Mouse (Mus musculus): Measurements from ENCODE around the gene Nme8. TPM values are rescaled to one million over a fixed set of nuclear protein-coding genes. Genes with fewer than 3 reads are reported as not detected.

Gene Nme8
- polyA plus RNA-seq, 1 experiment from 2014 or later = not detected

GRCm38 (mm10) chr13:19612963-19613362 is 84.6 kb downstream of the Nme8 start:
- no peak for ATAC-seq (ENCODE audit: insufficient number of reproducible peaks, insufficient read depth, low FRiP score, low TSS enrichment)
- Histone ChIP-seq H3K27ac (no peak overlapping the region), H3K9ac (no peak overlapping the region), H3K9me3 (no peaks in the 10 kb centered on the region), H3K4me3 (no peak overlapping the region), H3K27me3 (no peaks in the 10 kb centered on the region), H3K4me1 (no peaks in the 10 kb centered on the region), H3K36me3 (no peaks in the 10 kb centered on the region), H3K4me2 (replicated peaks) (no peak overlapping the region)
- 87% methylated on average over 3 of the region's 3 CpGs for WGBS

DNA sequence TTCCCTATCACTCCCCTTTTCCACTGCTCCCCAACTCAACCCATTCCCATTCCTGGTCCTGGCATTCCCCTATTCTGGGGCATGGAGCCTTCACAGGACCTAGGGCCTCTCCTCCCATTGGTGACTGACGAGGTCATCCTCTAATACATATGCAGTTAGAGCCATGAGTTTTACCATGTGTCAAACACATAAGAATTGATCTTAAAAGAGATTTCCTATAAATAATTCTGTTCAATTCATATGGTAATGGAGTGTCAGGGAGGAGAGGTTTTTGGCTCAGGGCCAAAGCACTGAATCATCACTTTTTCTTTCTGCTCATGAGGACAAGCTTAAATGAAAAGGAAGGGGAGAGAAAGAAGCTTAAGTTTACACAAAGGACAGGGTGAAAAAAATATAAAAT is 85.2 kb downstream of the Nme8 start:
- Histone ChIP-seq H3K36me3 (no peaks in the 10 kb centered on the region), H3K4me1 (no peaks in the 10 kb centered on the region), H3K4me2 (replicated peaks) (no peak overlapping the region), H3K9ac (no peak overlapping the region), H3K27me3 (no peaks in the 10 kb centered on the region), H3K4me3 (no peak overlapping the region), H3K9me3 (no peaks in the 10 kb centered on the region), H3K27ac (no peak overlapping the region)
- ATAC-seq (ENCODE audit: insufficient number of reproducible peaks, insufficient read depth, low FRiP score, low TSS enrichment) = no peak
- 76% methylated on average over 1 of the region's 1 CpGs for WGBS

- Histone ChIP-seq H3K4me2 (replicated peaks) (no peak overlapping the region), H3K36me3 (no peaks in the 10 kb centered on the region), H3K4me1 (no peaks in the 10 kb centered on the region), H3K9ac (no peak overlapping the region), H3K4me3 (no peak overlapping the region), H3K27me3 (no peaks in the 10 kb centered on the region), H3K27ac (no peak overlapping the region), H3K9me3 (no peaks in the 10 kb centered on the region)
- ATAC-seq (ENCODE audit: insufficient number of reproducible peaks, insufficient read depth, low FRiP score, low TSS enrichment) = no peak
These were observed 89.5 kb downstream of the Nme8 start for GRCm38 (mm10) chr13:19608120-19608519.

DNA sequence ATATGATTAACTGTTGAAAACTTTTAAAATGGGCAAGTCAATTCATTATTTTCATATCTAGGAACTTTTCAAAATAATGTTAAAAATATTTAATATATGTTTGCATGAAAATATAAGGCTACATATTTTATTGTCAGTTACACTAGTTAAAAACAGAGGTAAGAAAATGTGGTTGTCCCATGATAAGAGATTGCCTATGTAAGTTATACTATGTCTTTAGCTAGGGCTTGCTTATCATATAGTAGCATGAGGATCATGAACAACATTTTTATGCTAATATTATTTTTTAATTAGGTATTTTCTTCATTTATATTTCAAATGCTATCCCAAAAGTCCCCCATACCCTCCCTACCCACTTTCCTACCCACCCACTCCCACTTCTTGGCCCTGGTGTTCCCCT is 92.7 kb downstream of the Nme8 start:
- Histone ChIP-seq H3K9me3 (no peaks in the 10 kb centered on the region), H3K9ac (no peak overlapping the region), H3K36me3 (no peaks in the 10 kb centered on the region), H3K4me3 (no peak overlapping the region), H3K4me1 (no peaks in the 10 kb centered on the region), H3K27ac (no peak overlapping the region), H3K27me3 (no peaks in the 10 kb centered on the region), H3K4me2 (replicated peaks) (no peak overlapping the region)
- ATAC-seq (ENCODE audit: insufficient number of reproducible peaks, insufficient read depth, low FRiP score, low TSS enrichment) = no peak

- Histone ChIP-seq H3K27me3 (no peaks in the 10 kb centered on the region), H3K4me2 (replicated peaks) (no peak overlapping the region), H3K27ac (no peak overlapping the region), H3K4me1 (no peaks in the 10 kb centered on the region), H3K9me3 (no peaks in the 10 kb centered on the region), H3K4me3 (no peak overlapping the region), H3K36me3 (no peaks in the 10 kb centered on the region), H3K9ac (no peak overlapping the region)
- 81% methylated on average over 1 of the region's 1 CpGs for WGBS
- no peak for ATAC-seq (ENCODE audit: insufficient number of reproducible peaks, insufficient read depth, low FRiP score, low TSS enrichment)
These were observed 93.9 kb downstream of the Nme8 start for GRCm38 (mm10) chr13:19603719-19604118.

DNA sequence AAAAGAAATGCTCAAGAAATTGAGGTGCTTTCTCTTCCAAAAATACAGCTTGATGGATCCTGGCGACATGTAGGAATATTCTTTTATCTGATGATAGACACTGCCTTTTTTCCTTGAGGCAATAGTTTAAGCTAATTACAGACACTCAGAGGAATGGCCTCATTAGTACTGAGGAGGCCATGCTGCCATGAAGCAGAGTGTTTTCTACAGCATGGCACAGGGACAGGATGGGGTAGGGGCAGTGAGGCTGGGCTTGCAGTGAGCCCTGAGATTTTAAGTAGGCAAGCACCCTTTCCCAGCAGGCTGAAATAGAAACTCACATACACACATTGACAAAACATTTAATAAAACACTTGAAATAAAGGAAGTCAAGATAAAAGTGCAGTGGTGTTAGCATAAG is 95.1 kb downstream of the Nme8 start:
- no peaks in the 10 kb centered on the region for H3K9me3 ChIP-seq
- no peaks in the 10 kb centered on the region for H3K36me3 ChIP-seq
- H3K4me1 ChIP-seq = no peaks in the 10 kb centered on the region
- H3K9ac ChIP-seq = no peak overlapping the region
- no peak overlapping the region for H3K4me3 ChIP-seq
- no peaks in the 10 kb centered on the region for H3K27me3 ChIP-seq
- 46% methylated on average over 1 of the region's 1 CpGs for WGBS
- no peak overlapping the region for H3K27ac ChIP-seq
- no peak for ATAC-seq (ENCODE audit: insufficient number of reproducible peaks, insufficient read depth, low FRiP score, low TSS enrichment)
- no peak overlapping the region for H3K4me2 ChIP-seq (replicated peaks)

DNA sequence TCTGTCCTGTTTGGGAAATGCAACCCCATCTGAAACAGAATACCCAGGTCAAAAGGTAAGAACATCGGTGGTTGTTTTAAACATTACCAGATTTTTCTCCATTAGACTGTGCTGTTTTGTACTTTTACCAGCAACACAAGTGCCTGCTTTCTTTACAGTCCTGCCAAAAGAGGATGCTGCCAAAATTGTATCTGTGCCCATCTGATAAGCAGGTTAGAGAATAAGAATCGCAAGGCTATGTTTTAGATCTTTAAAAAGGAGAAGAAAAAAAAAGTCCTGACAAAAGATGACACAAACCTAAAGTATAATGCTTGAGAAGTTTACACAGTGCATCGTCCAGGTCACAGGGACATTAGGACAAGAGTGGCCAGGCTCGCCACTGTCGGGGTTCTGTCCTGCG is 98.4 kb downstream of the Nme8 start:
- H3K9me3 ChIP-seq = no peaks in the 10 kb centered on the region
- no peak overlapping the region for H3K4me2 ChIP-seq (replicated peaks)

DNA sequence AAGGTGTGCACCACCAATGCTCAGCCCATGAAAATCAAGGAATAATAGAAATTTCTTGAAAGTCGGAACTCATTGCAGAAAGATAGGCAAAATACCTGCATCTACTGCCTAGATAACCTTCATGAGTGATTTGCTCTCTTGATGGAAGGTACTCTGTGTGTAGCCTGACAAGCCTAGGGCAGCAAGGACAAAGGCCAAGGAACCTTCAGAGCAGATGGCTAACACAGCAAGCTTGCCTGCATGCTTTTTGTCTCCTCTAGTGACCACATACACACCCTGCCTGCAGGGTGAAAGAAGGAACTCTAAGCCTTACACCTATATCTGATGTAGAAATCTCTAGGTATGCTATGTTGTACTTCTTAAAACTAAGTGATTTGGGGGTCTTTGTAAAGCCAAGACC is 102.5 kb downstream of the Nme8 start:
- no peak for ATAC-seq (ENCODE audit: insufficient number of reproducible peaks, insufficient read depth, low FRiP score, low TSS enrichment)
- no peak overlapping the region for H3K4me2 ChIP-seq (replicated peaks)
- no peak overlapping the region for H3K4me3 ChIP-seq
- H3K27ac ChIP-seq = no peak overlapping the region
- H3K4me1 ChIP-seq = no peaks in the 10 kb centered on the region
- 94% methylated on average over 1 of the region's 1 CpGs for WGBS
- H3K36me3 ChIP-seq = no peaks in the 10 kb centered on the region
- H3K27me3 ChIP-seq = no peaks in the 10 kb centered on the region
- no peaks in the 10 kb centered on the region for H3K9me3 ChIP-seq
- no peak overlapping the region for H3K9ac ChIP-seq

More for the DNA sequence above, 98.4 kb downstream of the Nme8 start:
- Histone ChIP-seq H3K27ac (no peak overlapping the region), H3K4me3 (no peak overlapping the region), H3K9ac (no peak overlapping the region), H3K36me3 (no peaks in the 10 kb centered on the region), H3K4me1 (no peaks in the 10 kb centered on the region), H3K27me3 (no peaks in the 10 kb centered on the region)
- WGBS = 72% methylated on average over 6 of the region's 6 CpGs
- no peak for ATAC-seq (ENCODE audit: insufficient number of reproducible peaks, insufficient read depth, low FRiP score, low TSS enrichment)

Other genes starting within 250 kb of the Nme8 start
- gene Epdr1, start 77.9 kb downstream of the Nme8 start, polyA plus RNA-seq (2016; fragmentation: Nextera tagmentation; extraction: Ambion mirVana) = 20.2 TPM in 2 replicates
- gene Sfrp4, start 74.7 kb downstream of the Nme8 start, polyA plus RNA-seq (2016; fragmentation: Nextera tagmentation; extraction: Ambion mirVana) = 3.0 and 3.5 TPM in 2 replicates
- gene Gpr141, start 126.5 kb upstream of the Nme8 start, polyA plus RNA-seq (2016; fragmentation: Nextera tagmentation; extraction: Ambion mirVana) = 0.12 and 0.13 TPM in 2 replicates

Measured in embryonic facial prominence, embryonic 12.5 days (tissue).